Mouse (Mus musculus) liver, adult 2 months (tissue): Measurements from ENCODE around the gene Jmjd4.

ENCODE experiments used
- CTCF ChIP-seq: fragments of 200-500 bp; IDR thresholded peaks from 2 replicates; pipeline ENCODE4 v1.5.1; 2011; ENCODE audit warnings: low read depth, low read length, control low read depth
- POLR2A ChIP-seq: fragments of 200-500 bp; IDR thresholded peaks from 2 replicates; pipeline ENCODE4 v1.6.1; 2011; ENCODE audit warnings: low read length, control low read depth; ENCODE audit not compliant: insufficient read depth; ENCODE audit errors: extremely low read depth

GRCm38 (mm10) chr11:59429959-59430358 lies 19.9 kb upstream of the Jmjd4 start:
- TF ChIP-seq CTCF = no peak
- no peak for TF ChIP-seq POLR2A
